Mouse (Mus musculus): ENCODE measurements at regions not wholly inside any gene's neighbourhood (a gene's known extent, or its start where the extent isn't known, plus 50 kb on each side); places are given as distances from the start of the nearest gene placed in this dataset.
A peak's percentile ranks its signal among the peaks of the same experiment; 100 is the strongest.

- no peak overlapping the region for H3K9ac ChIP-seq (ENCODE audit: low read depth, low read length)
- peaks cover 8% of the 10 kb centered on the region for H3K4me1 ChIP-seq (ENCODE audit: control insufficient read depth, insufficient read depth, low read depth, low read length)
- peak overlapping the region; percentile 23; the same call in 1 of the 2 replicates for H3K4me2 ChIP-seq (ENCODE audit: low read length)
- H3K27ac ChIP-seq (ENCODE audit: low read depth, low read length): 0 out of 2 replicates have a peak overlapping the region, but pooled peaks have one; percentile 59
- no peak overlapping the region for H3K4me3 ChIP-seq (ENCODE audit: low read length)
- no peak for ATAC-seq
- no peaks in the 10 kb centered on the region for H3K36me3 ChIP-seq (ENCODE audit: control insufficient read depth, insufficient read depth, low read length)
- H3K27me3 ChIP-seq (replicated peaks; ENCODE audit: control insufficient read depth, insufficient read depth, low read length): no peaks in the 10 kb centered on the region
- H3K9me3 ChIP-seq (ENCODE audit: control insufficient read depth, low read length): 0 out of 2 replicates have a peak, but pooled peaks cover 2% of the 10 kb centered on the region
- WGBS: 18% methylated on average over 5 of the region's 5 CpGs
Observed at GRCm38 (mm10) chr8:90657116-90657515, 160.1 kb downstream of the Gm19935 start.

DNA sequence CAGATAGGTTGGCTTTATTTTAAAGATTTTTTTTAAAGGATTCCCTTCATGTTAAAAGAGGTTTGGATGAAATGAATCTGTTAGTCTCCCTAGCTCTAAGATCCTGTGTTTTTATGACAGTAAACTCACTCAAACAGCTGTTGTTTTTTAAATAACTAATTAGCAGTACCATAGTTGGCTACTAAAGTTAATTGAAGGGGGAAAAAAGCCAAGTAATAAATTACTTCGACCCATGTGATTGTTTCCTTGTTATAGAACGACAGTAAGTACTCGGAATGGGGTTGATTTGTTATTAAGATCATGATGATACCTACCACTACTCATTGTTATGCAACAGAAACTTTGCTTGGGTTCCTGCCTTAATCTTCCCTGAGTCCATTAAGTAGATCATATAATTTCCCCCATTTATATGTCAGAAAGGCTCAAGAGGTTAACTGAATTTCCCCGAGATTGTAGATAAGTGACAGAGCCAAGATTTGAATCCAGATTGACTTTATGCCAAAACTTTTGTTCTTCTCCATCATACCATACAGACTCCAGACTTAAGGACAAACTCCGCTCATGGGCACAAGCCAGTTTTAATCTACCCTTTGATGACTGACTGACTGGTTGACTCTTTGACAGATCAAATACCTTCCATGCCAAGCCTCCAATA is 160.6 kb downstream of the Gm19935 start:
- 47% methylated on average over 5 of the region's 5 CpGs for WGBS
- no peak overlapping the region for H3K4me2 ChIP-seq (ENCODE audit: low read length)
- H3K9me3 ChIP-seq (ENCODE audit: control insufficient read depth, low read length): no peaks in the 10 kb centered on the region
- H3K4me3 ChIP-seq (ENCODE audit: low read length): no peak overlapping the region
- H3K9ac ChIP-seq (ENCODE audit: low read depth, low read length): no peak overlapping the region
- H3K4me1 ChIP-seq (ENCODE audit: control insufficient read depth, insufficient read depth, low read depth, low read length): peaks cover 8% of the 10 kb centered on the region
- H3K27ac ChIP-seq (ENCODE audit: low read depth, low read length): no peak overlapping the region
- no peaks in the 10 kb centered on the region for H3K36me3 ChIP-seq (ENCODE audit: control insufficient read depth, insufficient read depth, low read length)
- no peaks in the 10 kb centered on the region for H3K27me3 ChIP-seq (replicated peaks; ENCODE audit: control insufficient read depth, insufficient read depth, low read length)
- no peak for ATAC-seq

DNA sequence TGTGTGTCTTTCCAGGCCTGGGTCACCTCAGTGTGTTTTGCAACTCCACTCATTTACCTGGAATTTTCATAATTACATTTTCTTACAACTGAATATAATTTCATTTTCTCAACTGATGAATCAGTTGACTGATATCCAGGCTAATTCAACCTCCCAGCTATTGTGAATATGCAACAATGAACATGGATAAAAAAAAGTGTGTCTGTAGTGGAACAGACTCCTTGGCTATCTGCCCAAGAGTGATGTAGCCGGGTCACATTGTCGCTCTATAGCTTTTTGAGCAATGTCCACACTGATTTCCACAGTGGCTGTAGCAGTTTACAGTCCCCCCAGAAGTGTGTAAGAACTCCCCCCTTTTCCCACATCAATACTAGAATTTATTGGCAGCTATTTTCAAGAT is 162.4 kb downstream of the Gm19935 start:
- no peak overlapping the region for H3K4me3 ChIP-seq (ENCODE audit: low read length)
- H3K27me3 ChIP-seq (replicated peaks; ENCODE audit: control insufficient read depth, insufficient read depth, low read length): no peaks in the 10 kb centered on the region
- H3K36me3 ChIP-seq (ENCODE audit: control insufficient read depth, insufficient read depth, low read length): no peaks in the 10 kb centered on the region
- WGBS: 76% methylated on average over 2 of the region's 2 CpGs
- H3K9me3 ChIP-seq (ENCODE audit: control insufficient read depth, low read length): no peaks in the 10 kb centered on the region
- H3K27ac ChIP-seq (ENCODE audit: low read depth, low read length): no peak overlapping the region
- peaks cover 8% of the 10 kb centered on the region for H3K4me1 ChIP-seq (ENCODE audit: control insufficient read depth, insufficient read depth, low read depth, low read length)
- H3K9ac ChIP-seq (ENCODE audit: low read depth, low read length): no peak overlapping the region
- no peak overlapping the region for H3K4me2 ChIP-seq (ENCODE audit: low read length)
- ATAC-seq: no peak

GRCm38 (mm10) chr8:90642392-90642791 is 174.8 kb downstream of the Gm19935 start:
- Histone ChIP-seq H3K4me2 (ENCODE audit: low read length) (no peak overlapping the region), H3K9me3 (ENCODE audit: control insufficient read depth, low read length) (no peaks in the 10 kb centered on the region), H3K4me3 (ENCODE audit: low read length) (no peak overlapping the region), H3K4me1 (ENCODE audit: control insufficient read depth, insufficient read depth, low read depth, low read length) (no peaks in the 10 kb centered on the region), H3K27ac (ENCODE audit: low read depth, low read length) (no peak overlapping the region), H3K27me3 (replicated peaks; ENCODE audit: control insufficient read depth, insufficient read depth, low read length) (no peaks in the 10 kb centered on the region), H3K36me3 (ENCODE audit: control insufficient read depth, insufficient read depth, low read length) (no peaks in the 10 kb centered on the region), H3K9ac (ENCODE audit: low read depth, low read length) (no peak overlapping the region; the same call in 1 of the 2 replicates)
- 49% methylated on average over 6 of the region's 6 CpGs for WGBS
- no peak for ATAC-seq

- H3K9me3 ChIP-seq (ENCODE audit: control insufficient read depth, low read length): no peaks in the 10 kb centered on the region
- no peak for ATAC-seq
- no peak overlapping the region for H3K4me2 ChIP-seq (ENCODE audit: low read length)
- no peak overlapping the region for H3K27ac ChIP-seq (ENCODE audit: low read depth, low read length)
- no peaks in the 10 kb centered on the region for H3K4me1 ChIP-seq (ENCODE audit: control insufficient read depth, insufficient read depth, low read depth, low read length)
- no peak overlapping the region for H3K9ac ChIP-seq (ENCODE audit: low read depth, low read length)
- H3K36me3 ChIP-seq (ENCODE audit: control insufficient read depth, insufficient read depth, low read length): no peaks in the 10 kb centered on the region
- H3K27me3 ChIP-seq (replicated peaks; ENCODE audit: control insufficient read depth, insufficient read depth, low read length): no peaks in the 10 kb centered on the region
- 61% methylated on average over 7 of the region's 7 CpGs for WGBS
- H3K4me3 ChIP-seq (ENCODE audit: low read length): no peak overlapping the region
Observed at GRCm38 (mm10) chr8:90636770-90637169, 180.4 kb downstream of the Gm19935 start.

GRCm38 (mm10) chr8:90635766-90636492 is 181.3 kb downstream of the Gm19935 start:
- Histone ChIP-seq H3K9ac (ENCODE audit: low read depth, low read length) (no peak overlapping the region), H3K4me2 (ENCODE audit: low read length) (no peak overlapping the region), H3K4me1 (ENCODE audit: control insufficient read depth, insufficient read depth, low read depth, low read length) (no peaks in the 10 kb centered on the region), H3K36me3 (ENCODE audit: control insufficient read depth, insufficient read depth, low read length) (no peaks in the 10 kb centered on the region), H3K27me3 (replicated peaks; ENCODE audit: control insufficient read depth, insufficient read depth, low read length) (no peaks in the 10 kb centered on the region), H3K27ac (ENCODE audit: low read depth, low read length) (no peak overlapping the region), H3K4me3 (ENCODE audit: low read length) (no peak overlapping the region), H3K9me3 (ENCODE audit: control insufficient read depth, low read length) (no peaks in the 10 kb centered on the region)
- ATAC-seq: peak; percentile 82
- 37% methylated on average over 7 of the region's 7 CpGs for WGBS

- H3K4me1 ChIP-seq (ENCODE audit: control insufficient read depth, insufficient read depth, low read depth, low read length): no peaks in the 10 kb centered on the region
- no peak overlapping the region for H3K9ac ChIP-seq (ENCODE audit: low read depth, low read length)
- H3K4me2 ChIP-seq (ENCODE audit: low read length): no peak overlapping the region
- no peaks in the 10 kb centered on the region for H3K9me3 ChIP-seq (ENCODE audit: control insufficient read depth, low read length)
- no peaks in the 10 kb centered on the region for H3K36me3 ChIP-seq (ENCODE audit: control insufficient read depth, insufficient read depth, low read length)
- H3K27ac ChIP-seq (ENCODE audit: low read depth, low read length): no peak overlapping the region
- 47% methylated on average over 1 of the region's 1 CpGs for WGBS
- H3K27me3 ChIP-seq (replicated peaks; ENCODE audit: control insufficient read depth, insufficient read depth, low read length): no peaks in the 10 kb centered on the region
- no peak overlapping the region for H3K4me3 ChIP-seq (ENCODE audit: low read length)
- no peak for ATAC-seq
Observed at GRCm38 (mm10) chr8:90630796-90631195, 186.4 kb downstream of the Gm19935 start.

DNA sequence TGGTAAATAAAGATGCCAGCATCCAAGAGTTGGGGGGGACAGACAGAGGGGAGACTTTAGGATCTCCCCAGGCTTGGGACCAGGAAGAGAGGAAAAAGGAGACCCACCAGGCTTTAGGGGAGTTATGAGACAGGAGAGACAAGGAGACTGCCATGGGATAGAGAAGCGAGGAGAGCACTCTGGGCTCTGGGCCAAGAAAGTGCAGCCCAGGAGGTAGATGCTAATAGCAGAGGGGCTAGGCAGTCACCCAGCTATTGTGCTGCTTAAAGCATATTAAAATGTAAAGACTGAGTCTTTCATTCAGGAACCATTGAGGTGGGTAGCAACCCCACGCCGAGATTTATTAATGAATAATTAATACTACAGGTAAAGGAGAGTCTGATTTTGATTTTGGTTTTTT is 208.8 kb downstream of the Gm19935 start:
- Histone ChIP-seq H3K4me2 (ENCODE audit: low read length) (no peak overlapping the region), H3K27ac (ENCODE audit: low read depth, low read length) (no peak overlapping the region), H3K9me3 (ENCODE audit: control insufficient read depth, low read length) (no peaks in the 10 kb centered on the region), H3K4me3 (ENCODE audit: low read length) (no peak overlapping the region), H3K9ac (ENCODE audit: low read depth, low read length) (no peak overlapping the region), H3K4me1 (ENCODE audit: control insufficient read depth, insufficient read depth, low read depth, low read length) (no peaks in the 10 kb centered on the region), H3K27me3 (replicated peaks; ENCODE audit: control insufficient read depth, insufficient read depth, low read length) (no peaks in the 10 kb centered on the region), H3K36me3 (ENCODE audit: control insufficient read depth, insufficient read depth, low read length) (no peaks in the 10 kb centered on the region)
- 29% methylated on average over 3 of the region's 3 CpGs for WGBS
- ATAC-seq: no peak

- no peak overlapping the region for H3K4me2 ChIP-seq (ENCODE audit: low read length)
- H3K9ac ChIP-seq (ENCODE audit: low read depth, low read length): no peak overlapping the region
- no peaks in the 10 kb centered on the region for H3K27me3 ChIP-seq (replicated peaks; ENCODE audit: control insufficient read depth, insufficient read depth, low read length)
- no peaks in the 10 kb centered on the region for H3K9me3 ChIP-seq (ENCODE audit: control insufficient read depth, low read length)
- H3K4me1 ChIP-seq (ENCODE audit: control insufficient read depth, insufficient read depth, low read depth, low read length): no peaks in the 10 kb centered on the region
- no peak for ATAC-seq
- H3K36me3 ChIP-seq (ENCODE audit: control insufficient read depth, insufficient read depth, low read length): no peaks in the 10 kb centered on the region
- 30% methylated on average over 11 of the region's 11 CpGs for WGBS
- H3K4me3 ChIP-seq (ENCODE audit: low read length): no peak overlapping the region
- no peak overlapping the region for H3K27ac ChIP-seq (ENCODE audit: low read depth, low read length)
Observed at GRCm38 (mm10) chr8:90600946-90601695, 216.1 kb downstream of the Gm19935 start.
